Mouse (Mus musculus) bone marrow, adult 2 months (tissue): ENCODE measurements around the gene A3galt2.

Source experiments
- CTCF ChIP-seq: fragments of 200-500 bp; IDR thresholded peaks from 2 replicates; pipeline ENCODE4 v1.5.1; 2011; ENCODE audit warnings: low read length, control low read depth; ENCODE audit not compliant: control insufficient read depth, insufficient read depth
- POLR2A ChIP-seq: fragments of 200-500 bp; IDR thresholded peaks from 2 replicates; pipeline ENCODE4 v1.6.1; 2011; ENCODE audit warnings: low read depth, mild to moderate bottlenecking, control low read depth, low read length, borderline replicate concordance; ENCODE audit not compliant: control insufficient read depth

DNA sequence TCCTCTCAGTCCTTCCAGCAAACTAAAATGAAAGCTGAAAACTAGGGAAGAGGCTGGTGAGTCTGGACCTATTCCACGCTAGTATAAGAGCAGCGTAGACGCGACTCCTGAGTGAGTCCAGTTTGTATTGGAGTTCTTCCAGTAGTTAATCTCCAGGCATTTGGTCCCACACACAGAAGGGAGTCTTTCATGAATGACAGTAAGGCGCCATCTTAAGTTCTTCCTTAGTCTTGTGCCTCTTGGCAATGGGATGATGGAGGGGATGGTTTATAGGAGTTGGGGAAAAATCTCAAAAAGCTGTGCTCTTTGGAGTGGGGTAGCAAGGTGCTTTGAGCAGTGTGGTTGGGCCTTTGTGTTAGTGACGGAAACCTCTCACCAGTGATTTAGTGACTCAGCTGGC lies 24.9 kb upstream of the A3galt2 start:
- TF ChIP-seq CTCF (no peak), POLR2A (no peak)
